Mouse (Mus musculus): ENCODE results near the gene Gm765.

The Gm765 gene

DNA sequence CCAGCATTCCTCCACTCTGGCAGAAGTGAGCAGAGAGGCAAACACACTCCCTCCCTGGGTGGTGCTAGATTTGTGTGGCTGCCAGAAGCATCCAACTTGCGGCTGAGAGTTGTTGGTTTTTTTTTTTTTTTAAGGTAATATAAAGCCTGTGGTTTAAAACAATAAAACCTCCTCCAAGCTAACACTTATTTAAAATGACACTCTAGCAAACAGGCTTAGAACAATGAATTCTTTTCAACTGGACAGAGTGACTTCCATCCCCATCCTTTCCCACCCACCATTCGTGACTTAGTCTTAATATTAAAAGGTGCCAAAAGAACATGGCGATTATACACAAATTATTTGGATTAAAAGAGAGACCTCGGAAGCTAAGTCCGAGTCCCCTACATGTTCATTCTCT lies at the start of gene Gm765:
Gene Gm765, minus strand, starts transcription at position 101 of the 400 bp plus-strand sequence.
- DNase-seq = no peak

DNA sequence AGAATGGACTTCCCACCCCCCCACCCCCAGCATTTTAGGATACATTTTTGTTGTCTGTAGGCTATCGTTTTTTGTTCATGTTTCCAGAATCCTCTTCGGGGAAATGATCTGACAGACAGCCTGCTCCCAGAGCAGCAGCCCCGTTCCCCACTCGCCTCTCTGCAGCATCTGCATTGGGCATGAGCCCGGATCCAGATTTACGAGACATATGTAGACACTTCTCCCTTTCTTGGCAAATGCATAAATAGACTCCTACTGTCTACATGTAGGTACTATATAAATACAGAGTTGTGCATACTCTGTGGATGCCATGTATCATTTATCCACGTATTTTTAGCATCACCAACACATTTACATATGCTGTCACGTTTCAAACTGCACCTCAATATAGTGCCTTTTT lies 42.9 kb upstream of the Gm765 start:
- DNase-seq = no peak

DNA sequence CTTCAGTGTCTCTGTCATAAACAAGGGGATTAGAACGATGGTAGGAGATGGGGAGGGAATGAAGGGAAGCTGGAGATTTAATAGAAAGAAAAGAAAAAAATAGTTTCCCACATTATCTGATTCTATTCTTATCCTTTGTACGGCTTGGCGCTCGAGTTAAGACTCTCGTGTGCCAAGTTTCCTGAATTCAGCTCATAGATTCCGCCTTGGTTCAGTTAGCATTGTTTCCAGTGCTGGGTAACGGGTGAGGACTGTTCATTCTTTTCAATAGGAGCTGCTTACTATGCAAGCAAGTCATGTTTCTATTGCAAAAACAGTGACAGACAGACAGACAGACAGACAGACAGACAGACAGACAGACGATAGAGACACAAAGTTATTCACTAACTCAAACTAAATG lies 41.9 kb upstream of the Gm765 start:
- no peak for DNase-seq

DNA sequence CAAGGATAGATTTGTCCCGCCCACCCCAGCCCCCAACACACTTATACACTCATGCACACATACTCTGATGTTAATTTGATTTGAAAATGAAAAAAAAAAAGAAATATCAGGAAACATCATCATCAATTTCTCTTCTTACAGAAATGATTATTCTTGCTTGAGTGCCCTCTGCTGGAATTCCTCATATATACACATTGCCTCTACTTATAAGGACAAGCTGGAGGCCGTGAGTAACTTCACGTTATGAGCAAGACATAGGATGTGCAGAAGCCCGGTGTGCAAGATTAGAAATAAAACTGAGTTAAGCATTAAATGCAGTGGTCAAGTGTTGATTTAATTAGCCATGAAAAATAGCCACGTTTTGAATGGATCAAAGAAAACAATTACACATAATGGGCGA lies 40.9 kb upstream of the Gm765 start:
- peak; percentile 72 for DNase-seq

DNA sequence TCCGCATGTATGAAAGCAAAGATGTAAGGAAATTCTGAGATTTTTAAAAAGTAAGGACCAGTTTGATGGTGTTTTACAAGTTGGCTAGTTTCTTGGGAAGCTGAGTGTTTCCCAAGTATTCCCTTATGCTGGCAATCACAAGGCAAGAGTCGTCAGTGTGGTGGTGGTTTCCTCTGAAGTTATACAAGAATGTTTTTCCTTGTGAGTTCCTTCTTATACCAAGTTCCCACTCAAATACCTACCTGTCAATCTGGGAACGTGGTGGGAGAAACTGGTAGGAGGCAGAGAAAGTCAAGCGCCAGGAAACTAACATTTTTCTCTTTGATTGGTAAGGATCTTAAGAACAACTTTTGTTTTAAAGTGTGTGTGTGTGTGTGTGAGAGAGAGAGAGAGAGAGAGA lies 23.6 kb upstream of the Gm765 start:
- no peak for DNase-seq

GRCm38 (mm10) chr6:98355271-98355670 lies 12.7 kb upstream of the Gm765 start:
- DNase-seq = no peak

DNA sequence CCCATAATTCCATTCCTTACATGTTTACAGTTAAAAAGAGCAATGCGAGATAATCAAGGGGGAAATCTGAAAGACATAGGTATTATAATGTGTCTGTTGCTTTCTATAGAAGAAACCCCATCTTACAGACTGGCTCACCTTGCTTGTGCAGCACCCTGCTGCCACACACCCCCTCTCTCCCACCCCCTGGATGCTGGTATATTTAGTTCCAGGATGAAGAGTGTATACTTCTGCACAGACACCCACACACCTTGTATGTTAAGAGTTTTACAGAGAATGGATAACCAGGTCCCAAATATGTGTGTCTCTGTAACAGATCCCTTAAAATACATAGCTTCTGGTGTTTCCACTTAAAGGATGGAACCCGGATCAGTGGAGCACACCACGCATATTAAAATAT lies 10.7 kb upstream of the Gm765 start:
- DNase-seq = no peak

GRCm38 (mm10) chr6:98332714-98333113 lies 9.8 kb downstream of the Gm765 start:
- no peak for DNase-seq

- DNase-seq = no peak
These were observed 30.9 kb downstream of the Gm765 start for GRCm38 (mm10) chr6:98311659-98312058.

DNA sequence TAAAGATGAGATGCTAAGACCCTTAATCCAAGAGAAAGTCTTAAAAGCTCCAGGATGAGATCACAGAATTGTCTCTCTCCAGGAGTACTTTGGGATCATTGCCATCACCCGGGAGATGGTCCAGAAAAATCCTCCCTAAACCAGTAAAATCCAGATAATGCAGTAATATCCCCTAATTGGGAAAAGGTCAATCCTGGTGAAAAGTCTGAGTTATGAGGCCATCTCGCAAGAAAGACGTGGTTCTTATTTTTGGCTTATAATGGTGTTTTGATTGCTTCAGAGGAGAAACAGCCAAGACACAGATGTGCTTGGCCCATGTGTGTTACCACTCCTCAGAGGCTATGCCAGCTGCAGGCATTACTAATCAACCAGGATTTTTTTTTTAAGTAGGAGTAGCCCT lies 34.9 kb downstream of the Gm765 start:
- DNase-seq = no peak

DNA sequence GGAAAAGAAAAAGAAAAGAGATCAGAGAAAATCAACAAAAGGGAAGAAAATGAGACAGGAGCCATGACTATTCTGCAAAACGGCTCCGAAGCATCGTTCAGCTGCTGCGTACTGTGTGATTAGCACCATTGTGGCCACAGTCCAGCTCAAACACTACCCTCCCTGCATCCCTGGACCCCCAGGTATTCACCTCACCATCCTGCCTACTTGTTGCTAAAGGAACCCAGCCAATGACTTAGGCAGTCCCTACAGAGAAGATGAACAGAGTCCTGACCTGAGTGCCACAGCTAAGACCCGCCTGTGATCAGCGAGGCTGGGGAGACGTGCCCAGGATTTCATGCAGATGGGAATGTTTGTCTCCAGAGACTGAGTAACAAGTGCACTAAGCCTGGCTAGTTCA lies 35.4 kb downstream of the Gm765 start:
- no peak for DNase-seq

- no peak for DNase-seq
These were observed 50.5 kb downstream of the Gm765 start for GRCm38 (mm10) chr6:98292064-98292463.

GRCm38 (mm10) chr6:98288316-98288715 lies 54.2 kb downstream of the Gm765 start:
- DNase-seq = no peak

- no peak for DNase-seq
These were observed 55.0 kb downstream of the Gm765 start for GRCm38 (mm10) chr6:98287521-98287920.

GRCm38 (mm10) chr6:98285190-98285589 lies 57.4 kb downstream of the Gm765 start:
- no peak for DNase-seq

DNA sequence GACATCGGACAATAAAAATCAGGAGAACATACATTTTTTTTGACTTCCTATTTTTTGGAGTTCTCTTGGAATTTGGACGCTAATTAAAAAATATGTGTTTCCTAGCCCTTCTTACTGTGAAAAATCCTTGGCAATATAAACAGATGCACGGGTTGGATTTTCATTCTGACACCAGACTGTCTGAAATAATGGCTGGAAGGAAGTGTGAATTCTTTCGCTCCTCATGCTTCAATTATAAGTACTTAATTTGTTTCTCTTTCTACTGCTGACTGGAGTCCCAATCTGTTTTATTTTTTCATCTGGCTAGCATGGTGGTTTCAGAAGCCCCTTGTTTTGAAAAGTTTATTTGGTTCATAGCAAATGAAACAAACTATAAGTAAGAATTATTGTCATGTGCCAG lies 59.8 kb downstream of the Gm765 start:
- DNase-seq = no peak

GRCm38 (mm10) chr6:98271553-98271952 lies 71.0 kb downstream of the Gm765 start:
- peak; percentile 54 for DNase-seq

GRCm38 (mm10) chr6:98262961-98263360 lies 79.6 kb downstream of the Gm765 start:
- DNase-seq = no peak

DNA sequence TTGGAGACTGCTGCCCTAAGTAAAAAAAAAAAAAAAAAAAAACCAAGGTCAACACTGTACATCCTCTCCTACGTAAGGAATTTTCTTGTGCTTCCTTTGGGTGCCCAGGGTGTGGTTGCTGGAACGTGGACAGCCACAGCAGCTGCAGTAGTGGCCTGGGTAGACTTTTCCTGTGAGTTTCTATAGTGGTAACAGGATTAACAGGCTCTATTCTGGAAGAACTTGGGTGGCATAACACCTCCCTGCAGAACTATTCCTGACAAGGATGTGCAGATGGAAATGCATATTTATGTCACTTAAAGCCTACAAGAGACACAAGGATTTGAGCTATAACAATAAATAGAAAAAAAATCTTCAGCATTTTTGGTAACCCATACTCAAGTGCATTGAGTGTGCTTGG lies 83.5 kb downstream of the Gm765 start:
- no peak for DNase-seq

GRCm38 (mm10) chr6:98246449-98246848 lies 96.1 kb downstream of the Gm765 start:
- DNase-seq = no peak

GRCm38 (mm10) chr6:98243186-98243585 lies 99.4 kb downstream of the Gm765 start:
- DNase-seq = peak; percentile 5

GRCm38 (mm10) chr6:98240561-98241272 lies 101.8 kb downstream of the Gm765 start:
- DNase-seq = no peak

- DNase-seq = no peak
These were observed 108.5 kb downstream of the Gm765 start for GRCm38 (mm10) chr6:98234097-98234496.

GRCm38 (mm10) chr6:98223923-98224322 lies 118.6 kb downstream of the Gm765 start:
- DNase-seq = no peak

DNA sequence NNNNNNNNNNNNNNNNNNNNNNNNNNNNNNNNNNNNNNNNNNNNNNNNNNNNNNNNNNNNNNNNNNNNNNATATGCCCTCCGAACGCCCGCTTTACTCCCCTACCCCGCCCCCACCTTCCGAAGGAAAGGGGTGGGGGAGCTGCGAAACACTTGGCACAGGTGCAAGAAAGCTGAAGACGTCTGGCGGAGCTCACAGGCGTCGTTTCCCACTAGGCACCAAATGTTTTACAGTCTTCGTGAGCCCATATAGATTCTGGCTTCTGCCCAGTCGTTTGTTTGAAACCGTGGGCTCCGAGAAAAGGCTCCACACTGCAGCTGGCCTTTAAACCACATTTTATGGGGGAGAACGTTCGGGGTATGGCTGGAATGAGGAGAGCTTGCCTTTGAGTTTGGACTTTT lies 120.6 kb downstream of the Gm765 start:
- DNase-seq = no peak

Measured in embryo, embryonic 11 days (tissue).